Mouse (Mus musculus): ENCODE measurements around the gene Clmn. TPM values are rescaled to one million over a fixed set of nuclear protein-coding genes. Genes with fewer than 3 reads are reported as not detected.

The Clmn gene
- total and polyA plus RNA-seq, 2 experiments from 2014 or later = 0.31 TPM

DNA sequence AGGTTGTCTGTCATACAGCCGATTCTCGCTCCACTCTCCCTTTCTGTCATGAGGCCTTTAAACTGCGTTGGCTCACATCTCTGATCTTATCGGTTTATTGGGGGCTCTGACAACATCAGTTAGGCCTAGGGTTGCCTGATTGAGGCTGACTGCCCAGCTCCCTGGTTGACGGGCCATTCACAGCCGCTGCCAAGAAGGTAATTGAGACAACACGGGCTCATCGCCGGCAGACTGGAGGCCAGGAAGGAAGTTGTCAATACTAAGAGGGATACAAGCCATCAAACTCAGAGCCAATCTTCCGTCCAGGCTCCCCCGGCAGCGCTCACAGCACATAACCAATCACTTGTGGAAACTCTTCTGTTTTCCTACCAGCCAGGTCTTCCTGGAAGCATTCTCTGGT, 71.4 kb downstream of the Clmn start:
- TF ChIP-seq CTCF (IDR thresholded peaks at IDR 0.05; ENCODE audit: low read depth) (no peak), EP300 (IDR thresholded peaks at IDR 0.05; ENCODE audit: low read depth) (no peak)
- Histone ChIP-seq H3K36me3 (replicated peaks; ENCODE audit: control insufficient read depth, insufficient read depth, low read length) (no peaks in the 10 kb centered on the region), H3K27ac (ENCODE audit: low read depth) (no peak overlapping the region), H3K9me3 (replicated peaks; ENCODE audit: control insufficient read depth, low read length) (peaks cover 5% of the 10 kb centered on the region; the same call in 1 of the 2 replicates), H3K9ac (replicated peaks; ENCODE audit: low read depth, low read length) (no peak overlapping the region), H3K4me3 (ENCODE audit: low read depth, low read length) (no peak overlapping the region), H3K4me1 (ENCODE audit: control insufficient read depth, insufficient read depth) (no peaks in the 10 kb centered on the region), H3K4me2 (ENCODE audit: low read depth, low read length) (no peak overlapping the region), H3K27me3 (ENCODE audit: control insufficient read depth, insufficient read depth, low read length) (no peaks in the 10 kb centered on the region)
- ATAC-seq (ENCODE audit: insufficient read depth, low read depth) (no peak), DNase-seq (ENCODE audit: low spot score) (no peak)
- 45% methylated on average over 12 of the region's 12 CpGs for WGBS

DNA sequence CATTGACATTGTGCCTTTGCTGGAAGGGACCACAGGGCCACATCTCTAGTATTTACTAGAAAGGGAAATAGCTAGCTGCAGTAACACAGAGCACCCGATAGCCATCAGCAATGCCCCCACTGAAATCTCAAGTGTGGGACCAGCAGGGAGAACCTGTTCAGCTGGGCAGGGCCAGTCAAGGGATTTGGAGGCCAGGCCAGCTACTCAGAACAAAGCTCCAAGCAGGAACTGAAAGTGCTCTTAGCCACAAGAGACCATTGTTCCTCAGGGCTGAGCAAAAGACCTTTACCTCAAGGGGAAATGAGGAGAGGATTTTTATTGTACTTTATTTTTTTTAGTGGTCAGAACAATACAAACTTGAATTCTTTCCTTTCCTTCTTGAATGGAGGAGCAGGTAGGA, 87.3 kb downstream of the Clmn start:
- no peak for DNase-seq (ENCODE audit: low spot score)
- Histone ChIP-seq H3K4me3 (ENCODE audit: low read depth, low read length) (no peak overlapping the region), H3K9ac (replicated peaks; ENCODE audit: low read depth, low read length) (no peak overlapping the region), H3K9me3 (replicated peaks; ENCODE audit: control insufficient read depth, low read length) (no peaks in the 10 kb centered on the region), H3K4me2 (ENCODE audit: low read depth, low read length) (no peak overlapping the region), H3K27ac (ENCODE audit: low read depth) (no peak overlapping the region), H3K4me1 (ENCODE audit: control insufficient read depth, insufficient read depth) (no peaks in the 10 kb centered on the region), H3K36me3 (replicated peaks; ENCODE audit: control insufficient read depth, insufficient read depth, low read length) (no peaks in the 10 kb centered on the region), H3K27me3 (ENCODE audit: control insufficient read depth, insufficient read depth, low read length) (no peaks in the 10 kb centered on the region)
- WGBS = 69% methylated on average over 1 of the region's 1 CpGs
- TF ChIP-seq CTCF (IDR thresholded peaks at IDR 0.05; ENCODE audit: low read depth) (no peak), EP300 (IDR thresholded peaks at IDR 0.05; ENCODE audit: low read depth) (no peak)
- no peak for ATAC-seq (ENCODE audit: insufficient read depth, low read depth)

DNA sequence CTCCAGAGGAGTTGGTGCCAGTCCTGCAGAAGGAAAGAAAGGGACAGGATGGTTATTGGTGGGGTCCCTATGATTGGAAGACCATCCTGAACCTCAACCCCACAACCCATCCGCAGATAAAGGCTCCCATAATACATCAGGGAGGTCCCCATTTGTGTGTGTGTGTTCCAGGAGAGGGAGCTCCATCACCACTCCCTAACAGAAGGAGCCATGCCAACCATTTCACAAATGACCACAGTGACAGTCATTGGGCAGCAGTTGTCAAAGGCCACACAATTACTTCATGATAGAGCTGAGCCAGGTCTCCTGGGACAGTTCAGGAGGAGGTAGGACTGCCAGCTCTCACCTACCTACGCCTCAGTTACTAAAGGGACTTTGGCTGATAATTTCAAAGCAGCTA, 92.9 kb downstream of the Clmn start:
- 54% methylated on average over 2 of the region's 2 CpGs for WGBS
- TF ChIP-seq EP300 (IDR thresholded peaks at IDR 0.05; ENCODE audit: low read depth) = no peak
- TF ChIP-seq CTCF (IDR thresholded peaks at IDR 0.05; ENCODE audit: low read depth) = peak; percentile 77
- H3K4me1 ChIP-seq (ENCODE audit: control insufficient read depth, insufficient read depth) = no peaks in the 10 kb centered on the region
- H3K4me2 ChIP-seq (ENCODE audit: low read depth, low read length) = no peak overlapping the region
- H3K4me3 ChIP-seq (ENCODE audit: low read depth, low read length) = no peak overlapping the region
- H3K9ac ChIP-seq (replicated peaks; ENCODE audit: low read depth, low read length) = no peak overlapping the region
- H3K9me3 ChIP-seq (replicated peaks; ENCODE audit: control insufficient read depth, low read length) = no peaks in the 10 kb centered on the region
- H3K27me3 ChIP-seq (ENCODE audit: control insufficient read depth, insufficient read depth, low read length) = no peaks in the 10 kb centered on the region
- no peaks in the 10 kb centered on the region for H3K36me3 ChIP-seq (replicated peaks; ENCODE audit: control insufficient read depth, insufficient read depth, low read length)
- H3K27ac ChIP-seq (ENCODE audit: low read depth) = no peak overlapping the region
- ATAC-seq (ENCODE audit: insufficient read depth, low read depth) (peak; percentile 49; the same call in 1 of the 2 replicates), DNase-seq (ENCODE audit: low spot score) (peak; percentile 36)

DNA sequence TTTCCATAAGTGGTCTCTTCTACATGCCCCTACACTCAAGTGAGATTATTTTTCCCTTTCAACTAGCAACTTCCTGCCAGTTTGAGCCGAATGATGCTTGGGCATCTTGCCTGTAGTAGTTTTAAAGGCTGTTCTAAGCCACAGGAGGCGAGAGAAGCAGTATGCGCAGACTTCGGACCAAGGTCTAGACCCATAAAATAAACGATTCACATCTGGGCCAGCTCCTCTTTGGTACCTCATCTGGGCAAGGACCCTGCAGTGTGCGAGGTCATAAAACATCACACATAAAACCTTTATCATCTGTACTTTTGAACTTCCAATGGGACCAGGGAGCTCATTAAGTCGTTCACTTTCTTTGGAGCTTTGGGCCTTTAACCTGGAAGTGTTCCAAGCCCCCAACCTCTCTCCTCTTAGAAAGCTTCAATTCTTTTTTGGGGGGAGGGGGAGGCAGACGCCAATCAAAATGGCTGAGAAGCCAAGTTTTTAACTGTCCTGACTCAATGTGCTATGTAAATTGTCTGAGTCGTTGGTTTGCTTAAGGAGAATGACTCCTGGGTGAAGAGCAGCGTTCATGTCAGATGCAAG, 95.6 kb downstream of the Clmn start:
- no peak for ATAC-seq (ENCODE audit: insufficient read depth, low read depth)
- 69% methylated on average over 10 of the region's 10 CpGs for WGBS

DNA sequence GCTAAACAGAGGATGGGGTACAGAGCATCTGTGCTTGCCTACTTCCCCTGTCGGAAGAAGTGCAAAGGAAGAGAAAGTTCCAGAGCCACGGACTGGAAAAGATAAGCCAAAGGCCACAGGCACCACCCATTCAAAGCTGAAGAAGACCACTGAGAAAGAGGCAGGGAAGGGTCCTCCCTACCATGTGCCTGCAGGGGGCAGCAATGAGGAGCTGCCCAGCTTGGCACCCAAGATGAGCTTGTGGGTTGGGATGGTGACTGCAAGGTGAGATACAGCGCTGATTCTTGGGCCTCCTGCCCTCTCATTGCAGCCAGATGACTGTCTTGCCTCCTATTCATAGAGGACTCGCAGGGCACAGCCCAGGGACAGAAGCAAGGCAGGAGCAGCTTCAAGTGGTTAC, 97.7 kb downstream of the Clmn start:
- H3K27ac ChIP-seq (ENCODE audit: low read depth) = no peak overlapping the region
- 44% methylated on average over 4 of the region's 4 CpGs for WGBS
- no peak for ATAC-seq (ENCODE audit: insufficient read depth, low read depth)

More for the DNA sequence above, 95.6 kb downstream of the Clmn start:
- Histone ChIP-seq H3K9ac (replicated peaks; ENCODE audit: low read depth, low read length) (no peak overlapping the region), H3K36me3 (replicated peaks; ENCODE audit: control insufficient read depth, insufficient read depth, low read length) (no peaks in the 10 kb centered on the region), H3K9me3 (replicated peaks; ENCODE audit: control insufficient read depth, low read length) (no peaks in the 10 kb centered on the region), H3K27ac (ENCODE audit: low read depth) (no peak overlapping the region), H3K4me1 (ENCODE audit: control insufficient read depth, insufficient read depth) (no peaks in the 10 kb centered on the region), H3K4me3 (ENCODE audit: low read depth, low read length) (no peak overlapping the region), H3K4me2 (ENCODE audit: low read depth, low read length) (no peak overlapping the region), H3K27me3 (ENCODE audit: control insufficient read depth, insufficient read depth, low read length) (no peaks in the 10 kb centered on the region)
- no peak for TF ChIP-seq CTCF (IDR thresholded peaks at IDR 0.05; ENCODE audit: low read depth)
- TF ChIP-seq EP300 (IDR thresholded peaks at IDR 0.05; ENCODE audit: low read depth) = no peak
- DNase-seq (ENCODE audit: low spot score) = no peak

DNA sequence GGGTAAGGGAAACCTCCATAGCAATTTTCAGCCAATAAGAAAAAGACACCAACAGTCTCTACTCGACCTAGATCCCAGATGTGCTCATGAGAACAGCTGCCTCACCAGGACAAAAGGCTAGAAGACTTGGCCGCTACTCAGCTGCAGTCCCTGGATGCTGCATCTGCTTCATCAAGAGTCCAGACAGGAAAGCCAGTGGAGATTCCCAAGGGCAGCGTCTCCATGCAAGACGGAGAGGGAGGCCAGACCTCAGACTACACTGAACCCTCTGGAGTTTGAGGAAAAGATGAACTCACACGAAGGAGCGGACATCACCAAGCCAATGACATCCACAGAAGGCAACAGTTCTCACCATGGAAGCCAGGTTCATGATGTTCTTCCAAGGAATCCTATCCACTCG, 99.1 kb downstream of the Clmn start:
- Histone ChIP-seq H3K27ac (ENCODE audit: low read depth) (no peak overlapping the region), H3K4me1 (ENCODE audit: control insufficient read depth, insufficient read depth) (no peaks in the 10 kb centered on the region), H3K27me3 (ENCODE audit: control insufficient read depth, insufficient read depth, low read length) (no peaks in the 10 kb centered on the region), H3K9ac (replicated peaks; ENCODE audit: low read depth, low read length) (no peak overlapping the region), H3K9me3 (replicated peaks; ENCODE audit: control insufficient read depth, low read length) (no peaks in the 10 kb centered on the region), H3K36me3 (replicated peaks; ENCODE audit: control insufficient read depth, insufficient read depth, low read length) (no peaks in the 10 kb centered on the region), H3K4me2 (ENCODE audit: low read depth, low read length) (no peak overlapping the region), H3K4me3 (ENCODE audit: low read depth, low read length) (no peak overlapping the region)
- no peak for ATAC-seq (ENCODE audit: insufficient read depth, low read depth)
- DNase-seq (ENCODE audit: low spot score) = no peak
- WGBS = 62% methylated on average over 7 of the region's 7 CpGs
- TF ChIP-seq EP300 (IDR thresholded peaks at IDR 0.05; ENCODE audit: low read depth) = no peak
- no peak for TF ChIP-seq CTCF (IDR thresholded peaks at IDR 0.05; ENCODE audit: low read depth)

More for the DNA sequence above, 97.7 kb downstream of the Clmn start:
- no peak overlapping the region for H3K4me2 ChIP-seq (ENCODE audit: low read depth, low read length)
- no peak overlapping the region for H3K4me3 ChIP-seq (ENCODE audit: low read depth, low read length)
- no peaks in the 10 kb centered on the region for H3K4me1 ChIP-seq (ENCODE audit: control insufficient read depth, insufficient read depth)
- DNase-seq (ENCODE audit: low spot score) = no peak
- H3K27me3 ChIP-seq (ENCODE audit: control insufficient read depth, insufficient read depth, low read length) = no peaks in the 10 kb centered on the region
- TF ChIP-seq CTCF (IDR thresholded peaks at IDR 0.05; ENCODE audit: low read depth) = peak; percentile 32
- TF ChIP-seq EP300 (IDR thresholded peaks at IDR 0.05; ENCODE audit: low read depth) = no peak
- no peaks in the 10 kb centered on the region for H3K9me3 ChIP-seq (replicated peaks; ENCODE audit: control insufficient read depth, low read length)
- H3K9ac ChIP-seq (replicated peaks; ENCODE audit: low read depth, low read length) = no peak overlapping the region
- H3K36me3 ChIP-seq (replicated peaks; ENCODE audit: control insufficient read depth, insufficient read depth, low read length) = no peaks in the 10 kb centered on the region

All from heart, postnatal 0 days (tissue).